Mouse (Mus musculus) MEL (cell line): ENCODE results near the gene Cntn1.

ENCODE experiments used
- CTCF ChIP-seq, 3 experiments: IDR thresholded peaks in 2 of 3; conservative IDR thresholded peaks in 1 of 3; 2 replicates each; pipeline ENCODE4 v1.5.1; 2011 to 2012; ENCODE audit warnings: low read length in 3 of 3, low read depth in 2 of 3, mild to moderate bottlenecking in 2 of 3, improper control_type of control experiment in 1 of 3, inconsistent platforms in 1 of 3, mixed read lengths in 1 of 3, moderate library complexity in 1 of 3; ENCODE audit not compliant: control insufficient read depth in 1 of 3, insufficient read depth in 1 of 3, poor library complexity in 1 of 3, severe bottlenecking in 1 of 3
- ELF1 ChIP-seq: IDR thresholded peaks from 2 replicates; pipeline ENCODE4 v1.6.1; 2014; ENCODE audit warnings: low read depth, mild to moderate bottlenecking, inconsistent platforms, low read length, improper control_type of control experiment, moderate library complexity
- HCFC1 ChIP-seq: IDR thresholded peaks from 2 replicates; pipeline ENCODE4 v1.6.1; 2012; ENCODE audit warnings: low read depth, mild to moderate bottlenecking, inconsistent platforms, low read length, improper control_type of control experiment, moderate library complexity
- POLR2A ChIP-seq, 2 experiments: IDR thresholded peaks; 2 replicates each; pipeline ENCODE4 v1.6.1; 2011 to 2012; ENCODE audit warnings: low read length in 2 of 2, mild to moderate bottlenecking in 2 of 2, control low read depth in 1 of 2, improper control_type of control experiment in 1 of 2, low read depth in 1 of 2, moderate library complexity in 1 of 2; ENCODE audit not compliant: control insufficient read depth in 1 of 2, insufficient read depth in 1 of 2, poor library complexity in 1 of 2
- POLR2AphosphoS5 ChIP-seq: IDR thresholded peaks from 2 replicates; pipeline ENCODE4 v1.6.1; 2012; ENCODE audit warnings: low read depth, borderline replicate concordance, mild to moderate bottlenecking, inconsistent platforms, low read length, moderate library complexity, mixed read lengths
- SIN3A ChIP-seq: IDR thresholded peaks from 2 replicates; pipeline ENCODE4 v1.6.1; 2012; ENCODE audit warnings: low read length, improper control_type of control experiment, inconsistent platforms
- TBP ChIP-seq: IDR thresholded peaks from 2 replicates; pipeline ENCODE4 v1.8.0; 2011; ENCODE audit warnings: low read depth, low read length, improper control_type of control experiment

DNA sequence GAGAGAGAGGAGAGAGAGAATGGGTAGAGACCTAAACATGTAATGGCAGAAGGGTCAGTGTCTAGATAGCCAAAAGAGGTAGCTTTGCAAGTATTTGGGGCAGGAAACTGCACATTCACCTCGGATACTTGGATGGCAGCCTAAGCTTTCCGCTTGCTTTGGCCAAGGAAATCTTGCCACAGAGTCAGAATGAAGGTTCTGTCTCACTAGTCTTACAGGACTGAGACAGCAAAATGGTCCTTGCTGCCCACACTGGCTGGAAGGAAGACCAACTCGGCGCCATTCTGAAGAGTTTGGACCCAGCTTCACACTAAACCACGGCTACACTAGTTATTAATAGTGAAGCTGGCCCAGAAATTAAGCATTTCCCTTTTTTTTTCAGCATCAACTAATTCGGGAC, 230.0 kb downstream of the Cntn1 start:
- TF ChIP-seq CTCF (IDR thresholded peaks at IDR 0.05 in 2 of 3, conservative IDR thresholded peaks at IDR 0.05 in 1 of 3; ENCODE audit: control insufficient read depth in 1 of 3, insufficient read depth in 1 of 3, low read depth in 2 of 3, low read length in 3 of 3, poor library complexity in 1 of 3, severe bottlenecking in 1 of 3) (no peak), ELF1 (no peak), SIN3A (no peak), TBP (no peak), POLR2A (IDR thresholded peaks at IDR 0.05; ENCODE audit: control insufficient read depth in 1 of 2, insufficient read depth in 1 of 2, low read depth in 1 of 2, low read length in 2 of 2, poor library complexity in 1 of 2) (no peak), HCFC1 (no peak), POLR2AphosphoS5 (no peak)
